Mouse (Mus musculus) frontal cortex, postnatal 14 days (tissue): Measurements from ENCODE around the gene Ppp1r13b.
A peak's percentile ranks its signal among the peaks of the same experiment; 100 is the strongest.

Source experiments
- DNase-seq, 2 experiments: peaks; one replicate each; pipeline ENCODE4 v3.0.0; 2022; ENCODE audit warnings: low spot score in 2 of 2

Gene Ppp1r13b

GRCm38 (mm10) chr12:111827556-111827955, 80.4 kb downstream of the Ppp1r13b start:
- DNase-seq, result no peak

DNA sequence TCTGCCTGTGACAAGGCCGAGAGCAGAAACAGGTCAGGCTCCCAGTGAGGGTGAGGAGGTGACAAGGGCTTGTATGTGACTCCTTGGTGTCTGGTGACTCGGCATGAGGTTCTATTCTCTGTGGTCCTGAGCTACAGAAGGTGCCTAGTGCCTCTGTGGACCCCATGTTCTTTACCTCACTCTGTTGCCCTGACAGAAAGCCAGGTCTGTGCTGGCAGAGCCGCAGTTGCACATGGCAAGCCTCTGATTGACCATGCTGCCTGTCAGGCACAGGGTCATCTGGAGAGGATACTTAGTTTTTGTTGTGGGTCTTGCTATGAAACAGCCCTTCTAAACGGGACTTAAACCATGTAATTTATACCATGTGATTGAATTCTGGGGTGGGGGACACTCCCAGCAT, 86.0 kb downstream of the Ppp1r13b start:
- DNase-seq, result no peak

GRCm38 (mm10) chr12:111820708-111821107, 87.2 kb downstream of the Ppp1r13b start:
- no peak for DNase-seq

- DNase-seq, result no peak
These were observed 88.0 kb downstream of the Ppp1r13b start for GRCm38 (mm10) chr12:111819936-111820335.

GRCm38 (mm10) chr12:111817991-111818390, 89.9 kb downstream of the Ppp1r13b start:
- no peak for DNase-seq

- DNase-seq, result no peak
These were observed 90.9 kb downstream of the Ppp1r13b start for GRCm38 (mm10) chr12:111816967-111817366.

GRCm38 (mm10) chr12:111816528-111816927, 91.4 kb downstream of the Ppp1r13b start:
- DNase-seq, result peak in 1 of 2 experiments; percentile 42

DNA sequence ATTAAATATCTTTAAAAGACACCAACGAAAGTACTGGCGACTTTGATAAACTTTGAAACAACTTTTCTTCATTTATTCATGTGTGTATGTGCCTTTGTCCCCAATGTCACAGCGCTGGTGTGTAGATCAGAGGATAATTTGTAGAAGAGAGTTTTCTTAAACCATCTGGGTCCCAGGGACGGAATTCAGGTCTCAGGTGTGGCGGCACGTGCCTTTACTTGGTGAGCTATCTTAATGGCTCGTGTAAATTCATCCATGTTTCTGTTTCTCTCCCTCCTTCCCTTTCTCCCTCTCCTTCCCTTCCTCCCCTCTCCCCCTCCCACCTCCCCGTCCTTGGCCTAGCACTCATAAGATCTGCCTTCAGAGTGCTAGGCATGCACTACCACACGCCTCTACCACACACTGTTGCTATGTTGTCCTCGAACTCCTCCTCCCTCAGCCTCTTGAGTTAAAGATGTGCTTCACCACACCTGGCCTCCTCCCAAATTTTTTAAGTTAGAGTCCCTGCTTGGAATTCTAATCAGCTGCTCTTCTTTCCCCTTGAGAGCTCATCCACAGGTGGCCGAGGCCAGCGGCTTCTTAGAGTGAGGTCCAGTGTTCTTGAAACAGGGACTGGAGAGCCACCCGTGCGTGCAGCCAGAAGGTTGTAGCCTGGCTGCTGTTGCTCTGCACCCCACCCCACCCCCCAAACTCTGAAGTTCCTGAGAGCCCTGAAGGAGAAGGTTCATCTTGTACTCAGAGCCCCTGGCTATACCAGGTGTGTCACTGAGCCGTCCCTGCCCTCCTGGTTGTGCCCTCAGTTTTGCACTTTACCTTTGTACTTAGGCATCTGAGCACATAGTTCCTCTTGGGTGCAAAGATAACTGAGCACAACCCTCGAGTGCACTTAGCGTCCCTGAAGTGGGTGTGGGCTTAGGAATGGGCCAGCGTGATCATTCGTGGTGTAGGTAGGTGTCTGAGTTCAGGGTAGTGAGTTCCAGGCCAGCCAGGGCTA, 92.8 kb downstream of the Ppp1r13b start:
- DNase-seq, result no peak

GRCm38 (mm10) chr12:111813766-111814617, 93.9 kb downstream of the Ppp1r13b start, which contains the start of the genes Xrcc3 and Zfyve21:
Gene Xrcc3 (minus strand): TSS chr12:111813873.
Gene Zfyve21 (plus strand): TSS chr12:111814170.
- DNase-seq, result peak; percentile 97 to 99

GRCm38 (mm10) chr12:111813111-111813765, 94.7 kb downstream of the Ppp1r13b start:
- DNase-seq, result no peak

GRCm38 (mm10) chr12:111812611-111813010, 95.3 kb downstream of the Ppp1r13b start:
- no peak for DNase-seq

DNA sequence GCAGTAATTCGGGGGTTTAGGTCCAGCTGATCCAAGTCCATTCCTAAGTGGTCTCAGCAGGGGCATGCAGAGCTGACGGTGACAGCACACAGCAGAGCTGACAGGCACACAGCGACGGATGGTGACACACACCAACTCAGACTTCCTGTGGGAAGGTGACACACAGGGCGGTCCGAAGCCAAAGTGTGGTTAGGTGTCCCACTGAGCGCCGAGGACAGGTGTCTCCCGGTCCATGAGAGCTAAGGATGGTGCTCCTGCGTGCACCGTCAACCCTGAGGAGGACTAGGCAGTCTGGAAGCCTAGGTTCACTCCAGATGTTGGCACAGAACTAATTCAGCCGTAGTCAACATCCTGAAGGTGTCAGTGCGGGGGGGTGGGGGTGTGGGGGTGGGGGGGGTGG, 95.8 kb downstream of the Ppp1r13b start:
- no peak for DNase-seq

- peak; percentile 52 to 57 for DNase-seq
These were observed 98.1 kb downstream of the Ppp1r13b start for GRCm38 (mm10) chr12:111809762-111810161.

DNA sequence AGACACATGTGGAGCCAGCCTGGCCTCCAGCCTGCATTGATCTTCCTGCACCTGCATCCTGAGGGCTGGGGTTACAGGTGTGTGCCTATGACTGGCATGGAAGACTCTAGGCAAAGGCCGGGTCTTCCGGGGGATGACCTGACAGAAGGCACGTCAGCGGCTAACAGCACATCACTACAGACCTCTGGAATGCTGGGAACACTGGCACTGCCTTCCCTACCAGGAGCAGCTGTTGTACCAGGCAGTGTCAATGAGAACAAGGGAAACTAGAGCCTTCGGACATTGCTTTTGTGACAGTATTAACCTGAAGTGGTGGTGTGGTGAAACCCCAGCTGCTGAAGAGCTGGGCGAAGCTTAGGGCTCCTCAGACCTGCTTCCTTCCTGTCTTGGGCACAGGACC, 99.1 kb downstream of the Ppp1r13b start:
- no peak for DNase-seq

GRCm38 (mm10) chr12:111803538-111803937, 104.4 kb downstream of the Ppp1r13b start:
- DNase-seq, result no peak

- no peak for DNase-seq
These were observed 107.3 kb downstream of the Ppp1r13b start for GRCm38 (mm10) chr12:111800459-111801183.

DNA sequence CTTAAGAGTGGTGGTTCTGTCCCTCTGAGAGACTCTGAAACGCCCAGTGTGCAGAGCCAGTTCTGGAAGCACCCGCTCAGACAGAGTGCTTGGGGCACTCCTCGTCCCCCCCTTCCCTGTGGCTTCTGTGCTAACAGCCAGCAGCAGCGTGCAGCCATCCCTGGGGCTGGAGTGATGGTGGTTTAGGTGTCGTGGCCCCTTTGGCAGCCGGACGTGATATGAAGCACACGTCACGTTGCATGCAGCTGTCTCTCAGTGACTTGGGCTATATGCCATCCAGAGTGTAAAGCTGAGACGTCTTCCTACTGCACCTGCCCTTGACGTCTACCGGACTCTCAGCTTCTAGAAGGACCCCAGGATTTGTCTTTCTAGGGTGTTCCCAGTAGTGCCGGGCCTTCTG, 109.4 kb downstream of the Ppp1r13b start:
- DNase-seq, result no peak

DNA sequence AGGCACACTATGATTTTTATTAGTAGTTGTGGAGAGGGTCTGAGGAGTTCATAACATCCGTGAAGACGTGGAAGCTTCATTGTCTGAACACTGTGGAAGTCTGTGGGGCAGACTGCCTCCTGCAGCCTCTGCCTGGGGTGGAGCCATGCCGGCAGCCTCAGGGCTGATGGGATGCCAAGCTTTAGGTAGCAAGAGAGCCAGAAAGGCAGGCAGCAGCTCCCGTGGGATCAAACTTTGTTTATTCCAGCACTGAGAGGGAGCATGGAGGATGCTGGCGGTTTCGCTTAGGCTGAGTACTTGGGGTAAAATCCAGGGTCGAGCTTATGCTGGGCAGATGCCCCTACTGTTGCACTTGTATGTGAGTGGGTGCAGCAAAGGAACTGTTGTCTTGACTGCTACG, 110.7 kb downstream of the Ppp1r13b start:
- DNase-seq, result no peak

- DNase-seq, result no peak
These were observed 112.6 kb downstream of the Ppp1r13b start for GRCm38 (mm10) chr12:111795180-111795895.

DNA sequence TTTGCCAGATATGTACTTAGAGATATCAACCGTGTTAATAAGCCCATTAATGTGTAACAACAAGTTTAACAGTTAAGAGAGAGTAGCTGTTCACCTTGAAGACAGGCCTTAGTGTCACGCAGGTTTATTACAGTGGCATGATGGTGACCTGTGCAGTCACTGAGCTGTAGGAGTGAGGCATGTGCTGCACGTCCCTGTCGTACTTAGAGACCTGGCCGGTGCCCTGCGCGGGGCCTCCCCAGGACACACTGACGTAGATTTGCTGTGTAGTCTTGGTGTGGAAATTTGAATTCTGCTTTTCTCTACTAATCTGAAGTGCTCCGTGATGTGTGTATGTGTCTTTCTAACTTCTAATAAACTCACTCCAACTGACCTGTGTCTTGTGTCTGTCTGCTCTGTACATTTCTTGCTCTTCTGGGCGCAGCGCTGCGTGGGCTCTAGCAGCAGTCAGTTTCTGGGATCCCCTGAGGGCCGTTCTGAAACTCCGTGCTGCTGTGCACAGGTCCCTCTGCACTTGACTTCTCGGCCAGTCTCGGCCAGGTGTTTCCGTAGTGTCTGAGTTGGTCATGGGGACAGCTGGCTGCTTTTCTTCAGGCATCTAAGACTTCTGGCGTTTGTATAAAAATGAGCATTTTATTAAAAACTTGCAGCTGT, 113.3 kb downstream of the Ppp1r13b start:
- DNase-seq, result no peak
